Mouse (Mus musculus): Measurements from ENCODE around the gene Hs6st3. TPM values are rescaled to one million over a fixed set of nuclear protein-coding genes. Genes with fewer than 3 reads are reported as not detected.

Hs6st3 gene
- polyA plus RNA-seq, 1 experiment from 2014 or later = 0.45 TPM

DNA sequence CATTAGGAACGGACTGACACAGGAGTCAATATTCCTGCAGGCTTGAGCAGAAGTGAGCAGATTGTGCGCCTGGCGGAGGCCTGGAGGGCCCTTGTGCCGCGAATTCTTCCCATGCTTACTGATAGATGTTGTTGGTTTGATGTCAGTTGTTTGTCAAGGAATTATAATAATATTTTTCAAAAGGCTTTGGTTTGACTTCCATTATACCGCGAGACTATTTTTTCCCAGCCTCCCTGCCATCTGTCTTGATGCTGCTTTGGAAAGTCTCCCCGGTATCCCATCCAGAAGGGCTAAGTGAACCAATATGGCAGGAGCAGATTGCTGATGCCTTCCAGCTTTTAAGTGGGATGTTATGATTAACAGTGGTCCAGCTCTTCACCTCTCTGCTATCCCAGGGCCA is 651.3 kb downstream of the Hs6st3 start:
- Histone ChIP-seq H3K9ac (ENCODE audit: low read depth, low read length) (no peak overlapping the region), H3K4me1 (ENCODE audit: control insufficient read depth, insufficient read depth, low read length) (no peaks in the 10 kb centered on the region), H3K27me3 (ENCODE audit: control insufficient read depth, insufficient read depth, low read length) (no peaks in the 10 kb centered on the region), H3K4me2 (replicated peaks; ENCODE audit: low read depth, low read length) (no peak overlapping the region), H3K27ac (ENCODE audit: low read depth, low read length) (no peak overlapping the region), H3K9me3 (ENCODE audit: control insufficient read depth, low read length) (no peaks in the 10 kb centered on the region), H3K4me3 (ENCODE audit: low read length) (no peak overlapping the region), H3K36me3 (ENCODE audit: control insufficient read depth, insufficient read depth, low read length) (no peaks in the 10 kb centered on the region)
- WGBS = 93% methylated on average over 8 of the region's 8 CpGs
- no peak for ATAC-seq (ENCODE audit: low FRiP score, low TSS enrichment)

DNA sequence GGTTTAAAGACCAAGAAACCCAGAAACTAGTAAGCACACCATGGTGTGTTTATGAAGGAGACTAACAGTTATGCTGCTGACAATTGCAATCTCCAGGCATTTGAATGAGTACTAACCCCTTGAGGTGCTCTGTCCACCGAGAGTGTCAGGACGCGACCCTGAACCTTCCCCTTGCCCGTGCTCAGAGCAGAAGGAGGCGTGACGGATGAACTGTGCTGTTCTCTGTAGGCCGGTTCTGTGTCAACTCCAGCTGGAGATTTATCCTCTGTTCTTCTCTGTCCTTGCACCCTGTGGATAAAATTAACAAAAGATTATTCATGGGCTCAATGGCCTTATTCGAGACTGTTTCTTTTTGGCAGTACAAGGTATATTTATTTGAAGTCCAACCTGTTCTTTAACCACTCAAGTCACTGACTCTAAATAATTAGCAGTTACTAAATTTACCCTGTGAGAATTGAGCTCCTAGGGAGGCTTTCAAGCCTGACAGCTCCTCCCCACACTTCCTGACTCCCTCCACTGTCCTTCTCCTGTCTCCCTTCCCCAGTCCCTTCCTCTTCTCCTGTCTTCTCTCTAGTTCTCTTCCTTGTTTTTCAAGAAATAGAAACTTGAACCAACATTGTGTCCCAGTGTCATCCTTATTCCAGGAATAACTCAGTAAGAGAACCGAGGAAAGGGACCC is 659.2 kb downstream of the Hs6st3 start:
- ATAC-seq (ENCODE audit: low FRiP score, low TSS enrichment) = peak; percentile 60; the same call in 1 of the 2 replicates
- H3K4me2 ChIP-seq (replicated peaks; ENCODE audit: low read depth, low read length) = no peak overlapping the region
- H3K27ac ChIP-seq (ENCODE audit: low read depth, low read length) = no peak overlapping the region
- peaks cover 3% of the 10 kb centered on the region; the same call in 1 of the 2 replicates for H3K4me1 ChIP-seq (ENCODE audit: control insufficient read depth, insufficient read depth, low read length)
- H3K27me3 ChIP-seq (ENCODE audit: control insufficient read depth, insufficient read depth, low read length) = no peaks in the 10 kb centered on the region
- H3K36me3 ChIP-seq (ENCODE audit: control insufficient read depth, insufficient read depth, low read length) = no peaks in the 10 kb centered on the region
- WGBS = 15% methylated on average over 9 of the region's 9 CpGs
- no peaks in the 10 kb centered on the region for H3K9me3 ChIP-seq (ENCODE audit: control insufficient read depth, low read length)
- H3K9ac ChIP-seq (ENCODE audit: low read depth, low read length) = no peak overlapping the region
- H3K4me3 ChIP-seq (ENCODE audit: low read length) = no peak overlapping the region

DNA sequence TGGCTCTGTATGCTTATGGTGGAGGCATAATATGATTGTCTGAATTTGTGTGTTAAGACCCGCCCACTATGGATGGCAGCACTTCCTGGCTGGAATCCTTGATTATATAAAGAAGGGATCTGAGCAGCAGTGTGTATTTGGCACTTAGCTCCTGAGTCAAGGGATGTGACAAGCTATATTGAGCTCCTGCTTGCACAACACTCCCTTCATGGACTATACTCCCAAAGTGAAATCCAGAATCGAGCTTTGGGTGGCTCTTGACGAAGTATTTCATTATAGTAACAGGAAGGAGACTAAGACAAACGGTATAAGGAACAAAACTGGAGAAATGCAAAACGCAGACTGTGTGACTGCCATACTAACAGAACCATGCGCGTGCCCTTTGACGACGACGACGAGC is 660.4 kb downstream of the Hs6st3 start:
- H3K4me1 ChIP-seq (ENCODE audit: control insufficient read depth, insufficient read depth, low read length) = peaks cover 3% of the 10 kb centered on the region; the same call in 1 of the 2 replicates
- no peak overlapping the region for H3K4me2 ChIP-seq (replicated peaks; ENCODE audit: low read depth, low read length)
- H3K27me3 ChIP-seq (ENCODE audit: control insufficient read depth, insufficient read depth, low read length) = no peaks in the 10 kb centered on the region
- no peaks in the 10 kb centered on the region for H3K36me3 ChIP-seq (ENCODE audit: control insufficient read depth, insufficient read depth, low read length)
- no peak overlapping the region for H3K27ac ChIP-seq (ENCODE audit: low read depth, low read length)
- H3K9me3 ChIP-seq (ENCODE audit: control insufficient read depth, low read length) = no peaks in the 10 kb centered on the region
- ATAC-seq (ENCODE audit: low FRiP score, low TSS enrichment) = no peak
- WGBS = 94% methylated on average over 11 of the region's 11 CpGs
- H3K9ac ChIP-seq (ENCODE audit: low read depth, low read length) = no peak overlapping the region
- H3K4me3 ChIP-seq (ENCODE audit: low read length) = no peak overlapping the region

DNA sequence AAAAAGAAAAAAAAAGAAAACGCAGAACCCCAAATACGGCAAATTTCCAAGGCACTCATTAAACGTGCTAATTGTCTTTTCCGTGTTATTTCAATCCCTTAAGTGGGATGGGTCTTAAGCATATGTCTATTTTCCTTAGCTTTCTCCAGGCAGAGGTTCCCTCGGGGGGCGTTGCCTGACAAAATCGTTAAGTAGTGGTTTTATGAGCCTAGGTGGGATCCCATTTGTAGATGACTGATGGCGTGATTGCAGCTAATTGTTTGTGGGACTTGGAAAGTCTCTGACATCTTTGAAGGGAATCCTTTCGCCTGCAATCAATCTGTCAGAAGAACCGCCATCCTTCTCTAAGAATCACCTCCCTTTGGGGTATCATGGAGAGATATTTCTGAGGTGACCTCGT is 662.7 kb downstream of the Hs6st3 start:
- WGBS = 38% methylated on average over 11 of the region's 11 CpGs
- no peak overlapping the region for H3K4me2 ChIP-seq (replicated peaks; ENCODE audit: low read depth, low read length)

DNA sequence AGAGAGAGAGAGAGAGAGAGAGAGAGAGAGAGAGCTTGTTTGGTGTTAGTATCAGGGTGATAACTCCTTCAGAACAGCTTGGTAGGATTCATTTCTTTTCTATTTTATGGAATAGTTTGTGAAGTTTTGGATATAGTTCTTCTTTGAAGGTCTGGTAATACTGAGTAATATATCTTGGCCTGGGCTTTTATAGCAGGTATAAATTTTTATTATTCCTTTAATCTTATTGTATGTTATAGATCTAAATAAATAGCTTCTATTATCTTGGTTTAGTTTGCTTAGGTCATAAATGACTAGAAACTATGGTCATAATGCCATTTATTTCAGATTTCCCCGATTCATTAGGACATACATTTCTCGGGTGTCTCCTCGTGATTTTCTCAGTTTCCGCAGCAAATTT is 675.8 kb downstream of the Hs6st3 start:
- Histone ChIP-seq H3K4me1 (ENCODE audit: control insufficient read depth, insufficient read depth, low read length) (no peaks in the 10 kb centered on the region), H3K4me3 (ENCODE audit: low read length) (no peak overlapping the region), H3K9ac (ENCODE audit: low read depth, low read length) (no peak overlapping the region), H3K4me2 (replicated peaks; ENCODE audit: low read depth, low read length) (no peak overlapping the region), H3K27me3 (ENCODE audit: control insufficient read depth, insufficient read depth, low read length) (no peaks in the 10 kb centered on the region), H3K27ac (ENCODE audit: low read depth, low read length) (no peak overlapping the region), H3K9me3 (ENCODE audit: control insufficient read depth, low read length) (no peaks in the 10 kb centered on the region), H3K36me3 (ENCODE audit: control insufficient read depth, insufficient read depth, low read length) (no peaks in the 10 kb centered on the region)
- ATAC-seq (ENCODE audit: low FRiP score, low TSS enrichment) = no peak
- WGBS = 94% methylated on average over 4 of the region's 4 CpGs

More for the DNA sequence above, 662.7 kb downstream of the Hs6st3 start:
- H3K27me3 ChIP-seq (ENCODE audit: control insufficient read depth, insufficient read depth, low read length) = no peaks in the 10 kb centered on the region
- ATAC-seq (ENCODE audit: low FRiP score, low TSS enrichment) = no peak
- H3K4me1 ChIP-seq (ENCODE audit: control insufficient read depth, insufficient read depth, low read length) = peaks cover 3% of the 10 kb centered on the region; the same call in 1 of the 2 replicates
- no peaks in the 10 kb centered on the region for H3K36me3 ChIP-seq (ENCODE audit: control insufficient read depth, insufficient read depth, low read length)
- no peak overlapping the region for H3K9ac ChIP-seq (ENCODE audit: low read depth, low read length)
- H3K9me3 ChIP-seq (ENCODE audit: control insufficient read depth, low read length) = no peaks in the 10 kb centered on the region
- H3K4me3 ChIP-seq (ENCODE audit: low read length) = no peak overlapping the region
- H3K27ac ChIP-seq (ENCODE audit: low read depth, low read length) = no peak overlapping the region

DNA sequence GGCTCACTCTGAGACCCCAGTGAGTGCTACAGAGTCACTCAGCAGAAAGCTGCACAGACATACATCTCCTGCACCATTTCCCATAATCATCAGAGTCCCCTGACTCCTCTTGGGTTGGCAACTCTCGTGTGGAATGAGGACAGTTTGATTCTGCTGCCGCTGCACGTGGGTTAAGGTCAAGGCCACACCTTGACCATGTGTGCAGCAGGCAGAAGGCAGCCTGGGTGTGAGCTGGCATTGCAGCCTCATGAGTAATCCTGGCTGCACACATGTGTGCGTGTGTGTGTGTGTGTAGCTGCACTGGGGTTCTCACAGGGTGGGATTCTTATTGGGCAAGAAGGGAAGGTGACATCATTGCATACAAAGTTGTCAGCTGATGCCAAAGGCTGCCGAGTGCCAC is 677.5 kb downstream of the Hs6st3 start:
- no peaks in the 10 kb centered on the region for H3K27me3 ChIP-seq (ENCODE audit: control insufficient read depth, insufficient read depth, low read length)
- H3K4me3 ChIP-seq (ENCODE audit: low read length) = no peak overlapping the region
- H3K9ac ChIP-seq (ENCODE audit: low read depth, low read length) = no peak overlapping the region
- ATAC-seq (ENCODE audit: low FRiP score, low TSS enrichment) = no peak
- H3K4me1 ChIP-seq (ENCODE audit: control insufficient read depth, insufficient read depth, low read length) = no peaks in the 10 kb centered on the region
- H3K9me3 ChIP-seq (ENCODE audit: control insufficient read depth, low read length) = no peaks in the 10 kb centered on the region
- WGBS = 76% methylated on average over 5 of the region's 5 CpGs
- H3K27ac ChIP-seq (ENCODE audit: low read depth, low read length) = no peak overlapping the region
- no peak overlapping the region for H3K4me2 ChIP-seq (replicated peaks; ENCODE audit: low read depth, low read length)
- H3K36me3 ChIP-seq (ENCODE audit: control insufficient read depth, insufficient read depth, low read length) = no peaks in the 10 kb centered on the region

DNA sequence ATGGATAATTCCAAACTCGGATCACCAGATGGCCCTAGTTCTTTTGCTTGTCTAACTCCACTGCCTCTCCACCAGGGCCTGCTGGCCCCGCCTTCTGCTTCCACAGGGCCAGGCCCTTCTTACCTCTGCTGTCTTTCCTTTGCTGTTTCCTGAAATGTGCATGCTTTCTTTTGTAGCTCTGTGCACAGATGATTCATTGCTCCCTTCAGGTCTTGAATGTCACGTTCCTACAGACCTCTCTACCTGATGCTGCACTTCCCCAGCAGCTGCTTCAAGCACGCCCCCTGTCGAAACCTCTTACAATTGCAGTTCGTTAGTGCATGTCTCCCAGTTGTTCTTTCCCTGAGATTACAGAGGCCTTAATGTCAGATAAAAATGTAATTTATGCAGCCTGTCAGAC is 682.4 kb downstream of the Hs6st3 start:
- H3K36me3 ChIP-seq (ENCODE audit: control insufficient read depth, insufficient read depth, low read length) = no peaks in the 10 kb centered on the region
- peak; percentile 64; the same call in 1 of the 2 replicates for ATAC-seq (ENCODE audit: low FRiP score, low TSS enrichment)
- WGBS = 49% methylated on average over 6 of the region's 6 CpGs

DNA sequence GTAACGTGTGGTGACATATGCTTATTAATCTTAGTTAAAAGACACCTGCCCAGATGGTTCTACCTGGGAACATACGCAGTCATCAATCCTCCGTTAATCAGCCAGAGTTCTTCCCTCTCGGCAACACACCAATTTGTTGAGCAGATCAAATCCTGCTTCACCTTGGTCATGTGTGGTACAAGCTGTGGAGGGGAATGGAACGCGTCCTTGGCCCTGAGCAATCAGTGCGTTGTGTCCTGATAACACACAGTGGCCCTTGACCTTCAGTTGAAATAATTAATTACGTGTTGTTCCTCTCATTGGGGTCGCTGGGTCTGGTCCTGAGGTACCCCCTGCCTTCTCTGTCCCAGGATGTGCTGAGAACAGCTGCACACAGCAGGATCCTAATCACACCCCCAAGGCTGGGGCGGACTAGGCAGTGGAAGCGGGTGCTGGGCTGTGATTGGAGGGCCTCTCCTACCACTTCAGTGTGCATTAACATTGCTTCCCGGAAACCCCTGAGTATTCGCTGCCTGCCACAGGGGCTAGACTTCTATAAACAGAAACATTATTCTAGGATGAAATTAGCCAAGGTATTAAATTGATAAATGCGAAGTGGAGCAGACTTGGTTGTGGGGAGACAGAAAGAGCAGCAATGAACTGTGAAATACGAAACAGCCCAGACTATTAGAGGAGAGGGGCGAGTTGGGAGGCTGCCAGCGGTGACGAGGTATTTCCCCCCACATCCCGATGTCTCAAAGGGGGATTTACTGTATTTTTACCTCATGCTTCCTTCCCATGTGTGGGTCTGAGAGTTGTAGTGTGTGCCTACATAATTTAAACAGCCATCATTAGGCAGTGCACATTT is 693.2 kb downstream of the Hs6st3 start:
- Histone ChIP-seq H3K4me3 (ENCODE audit: low read length) (no peak overlapping the region), H3K4me2 (replicated peaks; ENCODE audit: low read depth, low read length) (peak overlapping the region; percentile 19; the same call in 1 of the 2 replicates), H3K4me1 (ENCODE audit: control insufficient read depth, insufficient read depth, low read length) (0 out of 2 replicates have a peak, but pooled peaks cover 9% of the 10 kb centered on the region), H3K36me3 (ENCODE audit: control insufficient read depth, insufficient read depth, low read length) (no peaks in the 10 kb centered on the region), H3K27ac (ENCODE audit: low read depth, low read length) (no peak overlapping the region), H3K27me3 (ENCODE audit: control insufficient read depth, insufficient read depth, low read length) (no peaks in the 10 kb centered on the region), H3K9me3 (ENCODE audit: control insufficient read depth, low read length) (no peaks in the 10 kb centered on the region), H3K9ac (ENCODE audit: low read depth, low read length) (no peak overlapping the region)
- WGBS = 42% methylated on average over 19 of the region's 19 CpGs
- ATAC-seq (ENCODE audit: low FRiP score, low TSS enrichment) = peak; percentile 84

More for the DNA sequence above, 682.4 kb downstream of the Hs6st3 start:
- Histone ChIP-seq H3K4me1 (ENCODE audit: control insufficient read depth, insufficient read depth, low read length) (no peaks in the 10 kb centered on the region), H3K4me2 (replicated peaks; ENCODE audit: low read depth, low read length) (no peak overlapping the region), H3K9me3 (ENCODE audit: control insufficient read depth, low read length) (no peaks in the 10 kb centered on the region), H3K4me3 (ENCODE audit: low read length) (no peak overlapping the region), H3K27me3 (ENCODE audit: control insufficient read depth, insufficient read depth, low read length) (no peaks in the 10 kb centered on the region), H3K27ac (ENCODE audit: low read depth, low read length) (no peak overlapping the region), H3K9ac (ENCODE audit: low read depth, low read length) (no peak overlapping the region)

DNA sequence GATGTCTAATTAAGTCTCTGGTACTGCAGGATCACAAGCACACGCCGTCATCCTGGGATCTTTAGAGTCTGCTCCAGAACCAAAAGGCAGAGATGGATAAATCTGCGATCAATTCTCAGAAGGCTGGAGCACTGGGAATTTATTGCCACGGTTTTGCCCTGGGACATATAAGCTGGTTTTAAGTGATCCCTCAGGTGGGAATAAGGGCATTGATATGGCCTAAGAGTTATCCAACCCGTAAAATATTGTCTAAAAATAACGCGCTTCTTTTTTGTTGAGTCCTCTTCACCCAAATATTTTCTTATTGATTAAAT is 693.8 kb downstream of the Hs6st3 start:
- no peak overlapping the region for H3K27ac ChIP-seq (ENCODE audit: low read depth, low read length)
- H3K4me1 ChIP-seq (ENCODE audit: control insufficient read depth, insufficient read depth, low read length) = 0 out of 2 replicates have a peak, but pooled peaks cover 9% of the 10 kb centered on the region
- H3K9ac ChIP-seq (ENCODE audit: low read depth, low read length) = no peak overlapping the region
- no peaks in the 10 kb centered on the region for H3K9me3 ChIP-seq (ENCODE audit: control insufficient read depth, low read length)
- H3K4me3 ChIP-seq (ENCODE audit: low read length) = no peak overlapping the region
- no peaks in the 10 kb centered on the region for H3K36me3 ChIP-seq (ENCODE audit: control insufficient read depth, insufficient read depth, low read length)
- 0 out of 2 replicates have a peak overlapping the region, but pooled peaks have one; percentile 19 for H3K4me2 ChIP-seq (replicated peaks; ENCODE audit: low read depth, low read length)
- ATAC-seq (ENCODE audit: low FRiP score, low TSS enrichment) = no peak
- 70% methylated on average over 7 of the region's 7 CpGs for WGBS
- H3K27me3 ChIP-seq (ENCODE audit: control insufficient read depth, insufficient read depth, low read length) = no peaks in the 10 kb centered on the region

Measured in kidney, embryonic 14.5 days (tissue).